26 mouse cellular contexts compared by ENCODE assay signal in genomic region chr19:4937444-4938310, GRCm38 (mm10). TPM values are rescaled to one million over a fixed set of nuclear protein-coding genes. Genes with fewer than 3 reads are reported as not detected.
DNase-seq lines count a peak whose midpoint lies in the region; ATAC-seq lines count a peak whose summit lies in the region.
"Had no signal": no experiment of that assay in that cellular context is flagged by ENCODE, and none has a peak within 500 bp of the region (broad histone marks: within the 10 kb centered on the region; RNA-seq: fewer than 3 reads in every experiment).

No protein-coding gene starts in this region.

- intact Hi-C loops in left cerebral cortex, postnatal 4 days (cut with DNase I): no loop called here

- H3K4me1 ChIP-seq in limb, embryonic 15.5 days: peaks cover 13% of the 10 kb centered on the region

- peak; percentile 88 for DNase-seq in left cerebral cortex, postnatal 4 days
- DNase-seq in left cerebral cortex, adult 9 months (ENCODE audit: low spot score in 2 of 2): no peak
- DNase-seq in MN1 (ENCODE audit: low spot score): peak; percentile 70
- DNase-seq in cerebellum, adult 9-10 months: peak; percentile 46
- DNase-seq in urinary bladder, postnatal 14 days (ENCODE audit: low spot score): no peak
- no peak for DNase-seq in urinary bladder, adult 2 months (ENCODE audit: low spot score)
- no peak for DNase-seq in kidney, adult 18-20 months
- DNase-seq: adrenal gland, postnatal 36 days; embryo, embryonic 11 days; gastrocnemius, postnatal 25 days; right cerebral cortex, postnatal 4 days; thymus, postnatal 36 days had no signal

- H3K9ac ChIP-seq in limb, embryonic 15.5 days: no peak overlapping the region
- H3K9ac ChIP-seq: hindbrain, embryonic 14.5 days; intestine, embryonic 15.5 days; liver, embryonic 15.5 days; neural tube, embryonic 13.5 days had no signal

- H3K27me3 ChIP-seq in limb, embryonic 15.5 days: no peaks in the 10 kb centered on the region; the same call in 1 of the 2 replicates
- H3K27me3 ChIP-seq: intestine, embryonic 15.5 days; Patski had no signal

- 0 out of 2 replicates have a peak, but pooled peaks have one; percentile 15 for ATAC-seq in limb, embryonic 15.5 days (ENCODE audit: insufficient number of reproducible peaks, low FRiP score, low TSS enrichment, low read depth)
- ATAC-seq: intestine, embryonic 15.5 days; lung, postnatal 0 days; Patski had no signal

- no peak overlapping the region for H3K4me2 ChIP-seq in limb, embryonic 15.5 days
- H3K4me2 ChIP-seq: heart, embryonic 11.5 days; hindbrain, embryonic 14.5 days; intestine, embryonic 15.5 days; liver, embryonic 15.5 days; neural tube, embryonic 13.5 days had no signal

- H3K9me3 ChIP-seq in limb, embryonic 15.5 days: no peaks in the 10 kb centered on the region
- H3K9me3 ChIP-seq: intestine, embryonic 15.5 days; liver, embryonic 15.5 days; midbrain, embryonic 10.5 days; neural tube, embryonic 13.5 days had no signal

- H3K36me3 ChIP-seq in limb, embryonic 15.5 days: peaks cover 4% of the 10 kb centered on the region
- H3K36me3 ChIP-seq: intestine, embryonic 15.5 days; liver, embryonic 15.5 days; midbrain, embryonic 10.5 days had no signal

- WGBS in limb, embryonic 15.5 days: 76% methylated on average over 17 of the region's 17 CpGs

- no peak overlapping the region for H3K27ac ChIP-seq in limb, embryonic 15.5 days
- H3K27ac ChIP-seq: hindbrain, embryonic 14.5 days; intestine, embryonic 15.5 days; kidney, postnatal 0 days; layer of hippocampus, adult 2 months; liver, embryonic 15.5 days; midbrain, embryonic 10.5 days; neural tube, embryonic 13.5 days had no signal

- H3K4me3 ChIP-seq in limb, embryonic 15.5 days: no peak overlapping the region
- H3K4me3 ChIP-seq: erythroblast, embryonic 14.5 days; intestine, embryonic 15.5 days; layer of hippocampus, adult 2 months; liver, embryonic 15.5 days; midbrain, embryonic 10.5 days; neural tube, embryonic 13.5 days had no signal

RNA-seq across cellular contexts. Expression of gene Peli3, which starts 5.2 kb away (rescaled TPM):
- total RNA-seq in left cerebral cortex, postnatal 4 days (2021): 10 to 100 TPM; 19.5 to 20.1 TPM
- polyA plus RNA-seq in limb, embryonic 15.5 days (2015; fragmentation: Nextera tagmentation; extraction: Ambion mirVana): 2.6 and 4.0 TPM in 2 replicates
- 3.8 and 5.5 TPM in 2 replicates for polyA plus RNA-seq in urinary bladder, adult 2 months (2012; rRNA removed)
- polyA plus RNA-seq: erythroblast, embryonic 14.5 days had no signal

RNA-seq across cellular contexts. Expression of gene Dpp3, which starts 9.6 kb away (rescaled TPM):
- 10 to 100 TPM; 72.5 to 80.8 TPM for total RNA-seq in left cerebral cortex, postnatal 4 days (2021)
- polyA plus RNA-seq in limb, embryonic 15.5 days (2015; fragmentation: Nextera tagmentation; extraction: Ambion mirVana): 127 and 135 TPM in 2 replicates
- polyA plus RNA-seq in urinary bladder, adult 2 months (2012; rRNA removed): 53.2 and 53.8 TPM in 2 replicates

RNA-seq across cellular contexts. Expression of gene Mrpl11, which starts 24.3 kb away (rescaled TPM):
- total RNA-seq in left cerebral cortex, postnatal 4 days (2021): 10 to 100 TPM; 68.5 to 73.6 TPM
- polyA plus RNA-seq in limb, embryonic 15.5 days (2015; fragmentation: Nextera tagmentation; extraction: Ambion mirVana): 80.5 and 83.4 TPM in 2 replicates
- polyA plus RNA-seq in urinary bladder, adult 2 months (2012; rRNA removed): 48.5 and 57.5 TPM in 2 replicates

RNA-seq across cellular contexts. Expression of gene Bbs1, which starts 31.2 kb away (rescaled TPM):
- total RNA-seq in left cerebral cortex, postnatal 4 days (2021): 10 to 100 TPM; 27.4 to 35.8 TPM
- polyA plus RNA-seq in limb, embryonic 15.5 days (2015; fragmentation: Nextera tagmentation; extraction: Ambion mirVana): 3.0 and 3.3 TPM in 2 replicates
- polyA plus RNA-seq in urinary bladder, adult 2 months (2012; rRNA removed): 4.2 and 4.6 TPM in 2 replicates

RNA-seq across cellular contexts. Expression of gene Npas4, which starts 52.4 kb away (rescaled TPM):
- 1 to 10 TPM; 5.5 to 6.8 TPM for total RNA-seq in left cerebral cortex, postnatal 4 days (2021)
- polyA plus RNA-seq in limb, embryonic 15.5 days (2015; fragmentation: Nextera tagmentation; extraction: Ambion mirVana): not detected in 2 replicates
- polyA plus RNA-seq in urinary bladder, adult 2 months (2012; rRNA removed): 5.7 and 7.4 TPM in 2 replicates
- total RNA-seq: gastrocnemius, postnatal 25 days; heart, postnatal 14 days had no signal
- polyA plus RNA-seq: erythroblast, embryonic 14.5 days; kidney, postnatal 0 days; limb, embryonic 11.5 days; liver, embryonic 15.5 days; midbrain, embryonic 10.5 days had no signal

Comparison
In these comparisons a context has a peak if more than half of its experiments do, and no peak if none do; other contexts are left out.
1. DNase-seq: peak in left cerebral cortex, postnatal 4 days (single experiment), MN1 (single experiment) and cerebellum, adult 9-10 months (single experiment); none in left cerebral cortex, adult 9 months (0 of 2), urinary bladder, postnatal 14 days (single experiment), urinary bladder, adult 2 months (single experiment) and kidney, adult 18-20 months (single experiment).